Mouse (Mus musculus): ENCODE measurements at regions not wholly inside any gene's neighbourhood (a gene's known extent, or its start where the extent isn't known, plus 50 kb on each side); places are given as distances from the start of the nearest gene placed in this dataset.

GRCm38 (mm10) chr4:95160912-95161669 is 109.1 kb upstream of the Jun start:
- TF ChIP-seq GATA1 (IDR thresholded peaks at IDR 0.05; ENCODE audit: low read length) = no peak

- no peak for TF ChIP-seq GATA1 (IDR thresholded peaks at IDR 0.05; ENCODE audit: low read length)
Observed at GRCm38 (mm10) chr4:95161670-95162020, 109.6 kb upstream of the Jun start.

GRCm38 (mm10) chr4:95162386-95163090 is 110.5 kb upstream of the Jun start:
- no peak for TF ChIP-seq GATA1 (IDR thresholded peaks at IDR 0.05; ENCODE audit: low read length)

- TF ChIP-seq GATA1 (IDR thresholded peaks at IDR 0.05; ENCODE audit: low read length) = no peak
Observed at GRCm38 (mm10) chr4:95163403-95163802, 111.4 kb upstream of the Jun start.

- TF ChIP-seq GATA1 (IDR thresholded peaks at IDR 0.05; ENCODE audit: low read length) = no peak
Observed at GRCm38 (mm10) chr4:95166503-95166902, 114.5 kb upstream of the Jun start.

- TF ChIP-seq GATA1 (IDR thresholded peaks at IDR 0.05; ENCODE audit: low read length) = no peak
Observed at GRCm38 (mm10) chr4:95167216-95167615, 115.2 kb upstream of the Jun start.

GRCm38 (mm10) chr4:95169702-95170101 is 117.7 kb upstream of the Jun start:
- no peak for TF ChIP-seq GATA1 (IDR thresholded peaks at IDR 0.05; ENCODE audit: low read length)

GRCm38 (mm10) chr4:95177753-95178152 is 125.7 kb upstream of the Jun start:
- TF ChIP-seq GATA1 (IDR thresholded peaks at IDR 0.05; ENCODE audit: low read length) = no peak

- no peak for TF ChIP-seq GATA1 (IDR thresholded peaks at IDR 0.05; ENCODE audit: low read length)
Observed at GRCm38 (mm10) chr4:95178467-95178866, 126.4 kb upstream of the Jun start.

GRCm38 (mm10) chr4:95178900-95179299 is 126.9 kb upstream of the Jun start:
- no peak for TF ChIP-seq GATA1 (IDR thresholded peaks at IDR 0.05; ENCODE audit: low read length)

GRCm38 (mm10) chr4:95180446-95180845 is 128.4 kb upstream of the Jun start:
- TF ChIP-seq GATA1 (IDR thresholded peaks at IDR 0.05; ENCODE audit: low read length) = no peak

GRCm38 (mm10) chr4:95180999-95181398 is 129.0 kb upstream of the Jun start:
- no peak for TF ChIP-seq GATA1 (IDR thresholded peaks at IDR 0.05; ENCODE audit: low read length)

- no peak for TF ChIP-seq GATA1 (IDR thresholded peaks at IDR 0.05; ENCODE audit: low read length)
Observed at GRCm38 (mm10) chr4:95184180-95184579, 132.2 kb upstream of the Jun start.

- TF ChIP-seq GATA1 (IDR thresholded peaks at IDR 0.05; ENCODE audit: low read length) = no peak
Observed at GRCm38 (mm10) chr4:95185113-95185915, 133.3 kb upstream of the Jun start.

GRCm38 (mm10) chr4:95185916-95186200 is 133.8 kb upstream of the Jun start:
- TF ChIP-seq GATA1 (IDR thresholded peaks at IDR 0.05; ENCODE audit: low read length) = no peak

- no peak for TF ChIP-seq GATA1 (IDR thresholded peaks at IDR 0.05; ENCODE audit: low read length)
Observed at GRCm38 (mm10) chr4:95188107-95188506, 136.1 kb upstream of the Jun start.

All from G1E-ER4 (cell line).